Mouse (Mus musculus) lung, postnatal 0 days (tissue): ENCODE measurements around the gene Krtap26-1.

Experiments
- CTCF ChIP-seq: IDR thresholded peaks from 2 replicates; pipeline ENCODE4 v1.5.1; 2016; ENCODE audit warnings: antibody characterized with exemption, mild to moderate bottlenecking
- EP300 ChIP-seq: IDR thresholded peaks from 2 replicates; pipeline ENCODE4 v1.6.1; 2016; ENCODE audit warnings: antibody characterized with exemption, mild to moderate bottlenecking, control low read depth

- TF ChIP-seq EP300, result peak; percentile 17; the same call in 1 of the 2 replicates
- TF ChIP-seq CTCF, result no peak
Observed at GRCm38 (mm10) chr16:88604570-88604969, 43.0 kb downstream of the Krtap26-1 start.
